ENCODE assay signal across 15 mouse cellular contexts in the genomic region with DNA sequence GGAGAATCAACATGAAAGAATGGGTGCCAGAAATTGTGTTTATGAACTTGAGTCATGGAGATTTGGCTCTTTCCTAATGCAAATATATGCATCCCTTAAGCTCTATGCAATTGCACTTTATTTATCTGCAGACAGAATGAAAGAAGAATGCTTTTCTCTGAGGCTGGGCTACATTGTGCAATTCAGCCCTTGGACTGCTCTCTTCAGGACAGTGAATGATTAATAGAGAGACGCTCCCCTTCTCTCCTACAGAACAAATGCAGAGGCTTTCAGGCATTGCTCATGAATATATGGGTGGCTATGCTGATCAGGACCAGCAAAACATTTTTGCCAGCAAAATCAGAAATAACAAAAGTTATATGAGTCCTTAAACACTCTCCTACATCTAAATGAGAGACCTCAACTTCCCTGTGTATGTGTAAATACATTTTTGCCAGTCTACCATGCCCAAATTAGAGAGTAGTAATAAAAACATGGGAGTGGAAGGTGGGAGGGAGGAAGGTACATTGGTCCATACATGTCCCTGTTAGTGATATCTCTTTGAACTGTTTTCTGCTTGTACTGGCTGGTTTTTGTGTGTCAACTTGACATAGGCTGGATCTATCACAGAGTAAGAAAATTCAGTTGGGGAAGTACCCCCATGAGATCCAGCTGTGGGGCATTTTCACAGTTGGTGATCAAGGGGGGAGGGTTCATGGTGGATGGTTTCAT.
DNase-seq lines count a peak whose midpoint lies in the region; ATAC-seq lines count a peak whose summit lies in the region.
"Had no signal": no experiment of that assay in that cellular context is flagged by ENCODE, and none has a peak within 500 bp of the region (broad histone marks: within the 10 kb centered on the region; RNA-seq: fewer than 3 reads in every experiment).

No protein-coding gene starts in this region.

- WGBS in midbrain, embryonic 16.5 days, result 51% methylated on average over 1 of the region's 1 CpGs
- WGBS in midbrain, embryonic 10.5 days, result 58% methylated on average over 1 of the region's 1 CpGs
- 84% methylated on average over 1 of the region's 1 CpGs for WGBS in heart, embryonic 12.5 days

- peak; percentile 14 for DNase-seq in adrenal gland, adult 8-10 months
- no peak for DNase-seq in adrenal gland, postnatal 25 days
- DNase-seq in kidney, adult 11 months, result peak; percentile 3
- no peak for DNase-seq in kidney, postnatal 4 days
- DNase-seq in midbrain, embryonic 10.5 days (ENCODE audit: low spot score), result no peak
- DNase-seq in adipocyte (ENCODE audit: low spot score), result no peak
- DNase-seq: cerebellum, adult 11-12 months; gastrocnemius, postnatal 25 days; heart, postnatal 4 days; layer of hippocampus, postnatal 36 days; left cerebral cortex, postnatal 4 days had no signal

- H3K27me3 ChIP-seq in midbrain, embryonic 16.5 days (ENCODE audit: control insufficient read depth, insufficient read depth, low read depth, low read length), result no peaks in the 10 kb centered on the region
- peaks cover 23% of the 10 kb centered on the region for H3K27me3 ChIP-seq in midbrain, embryonic 10.5 days (ENCODE audit: low read depth, poor library complexity, severe bottlenecking)
- H3K27me3 ChIP-seq in heart, embryonic 12.5 days (replicated peaks), result no peaks in the 10 kb centered on the region
- H3K27me3 ChIP-seq: Patski had no signal

- no peaks in the 10 kb centered on the region for H3K9me3 ChIP-seq in midbrain, embryonic 16.5 days (replicated peaks; ENCODE audit: control insufficient read depth, low read length, poor library complexity, severe bottlenecking)
- no peaks in the 10 kb centered on the region for H3K9me3 ChIP-seq in midbrain, embryonic 10.5 days (replicated peaks)
- H3K9me3 ChIP-seq in heart, embryonic 12.5 days (replicated peaks), result no peaks in the 10 kb centered on the region

- H3K4me1 ChIP-seq in midbrain, embryonic 16.5 days (ENCODE audit: control insufficient read depth, insufficient read depth, low read length), result peaks cover 4% of the 10 kb centered on the region; the same call in 1 of the 2 replicates
- H3K4me1 ChIP-seq in midbrain, embryonic 10.5 days, result peaks cover 19% of the 10 kb centered on the region
- H3K4me1 ChIP-seq in heart, embryonic 12.5 days (replicated peaks), result no peaks in the 10 kb centered on the region

- no peak overlapping the region for H3K27ac ChIP-seq in midbrain, embryonic 16.5 days (ENCODE audit: low read length)
- H3K27ac ChIP-seq in midbrain, embryonic 10.5 days (replicated peaks), result no peak overlapping the region
- no peak overlapping the region for H3K27ac ChIP-seq in heart, embryonic 12.5 days (ENCODE audit: poor library complexity, severe bottlenecking)

- no peak overlapping the region for H3K9ac ChIP-seq in midbrain, embryonic 16.5 days (ENCODE audit: low read depth, low read length)
- H3K9ac ChIP-seq in heart, embryonic 12.5 days, result no peak overlapping the region

- H3K4me2 ChIP-seq in midbrain, embryonic 16.5 days (ENCODE audit: low read length), result no peak overlapping the region
- no peak overlapping the region for H3K4me2 ChIP-seq in heart, embryonic 12.5 days
- H3K4me2 ChIP-seq: heart, embryonic 11.5 days had no signal

- peak; percentile 28; the same call in 1 of the 2 replicates for ATAC-seq in midbrain, embryonic 16.5 days
- ATAC-seq in heart, embryonic 12.5 days (ENCODE audit: insufficient number of reproducible peaks, low FRiP score), result no peak
- ATAC-seq: Patski had no signal

- no peak overlapping the region for H3K4me3 ChIP-seq in midbrain, embryonic 16.5 days (ENCODE audit: low read depth, low read length)
- H3K4me3 ChIP-seq in midbrain, embryonic 10.5 days, result no peak overlapping the region
- no peak overlapping the region for H3K4me3 ChIP-seq in heart, embryonic 12.5 days

- H3K36me3 ChIP-seq in midbrain, embryonic 16.5 days (ENCODE audit: control insufficient read depth, insufficient read depth, low read length), result no peaks in the 10 kb centered on the region
- H3K36me3 ChIP-seq in midbrain, embryonic 10.5 days, result no peaks in the 10 kb centered on the region
- no peaks in the 10 kb centered on the region for H3K36me3 ChIP-seq in heart, embryonic 12.5 days

Comparison
In these comparisons a context has a peak if more than half of its experiments do, and no peak if none do; other contexts are left out.
1. DNase-seq: peak in adrenal gland, adult 8-10 months (single experiment) and kidney, adult 11 months (single experiment); none in adrenal gland, postnatal 25 days (single experiment), kidney, postnatal 4 days (0 of 2), midbrain, embryonic 10.5 days (single experiment) and adipocyte (single experiment).